Mouse (Mus musculus): ENCODE data around the gene Eif3a. TPM values are rescaled to one million over a fixed set of nuclear protein-coding genes. Genes with fewer than 3 reads are reported as not detected.

Gene Eif3a
- 37.3 and 51.9 TPM in 2 replicates for polyA plus RNA-seq (2012; rRNA removed)

DNA sequence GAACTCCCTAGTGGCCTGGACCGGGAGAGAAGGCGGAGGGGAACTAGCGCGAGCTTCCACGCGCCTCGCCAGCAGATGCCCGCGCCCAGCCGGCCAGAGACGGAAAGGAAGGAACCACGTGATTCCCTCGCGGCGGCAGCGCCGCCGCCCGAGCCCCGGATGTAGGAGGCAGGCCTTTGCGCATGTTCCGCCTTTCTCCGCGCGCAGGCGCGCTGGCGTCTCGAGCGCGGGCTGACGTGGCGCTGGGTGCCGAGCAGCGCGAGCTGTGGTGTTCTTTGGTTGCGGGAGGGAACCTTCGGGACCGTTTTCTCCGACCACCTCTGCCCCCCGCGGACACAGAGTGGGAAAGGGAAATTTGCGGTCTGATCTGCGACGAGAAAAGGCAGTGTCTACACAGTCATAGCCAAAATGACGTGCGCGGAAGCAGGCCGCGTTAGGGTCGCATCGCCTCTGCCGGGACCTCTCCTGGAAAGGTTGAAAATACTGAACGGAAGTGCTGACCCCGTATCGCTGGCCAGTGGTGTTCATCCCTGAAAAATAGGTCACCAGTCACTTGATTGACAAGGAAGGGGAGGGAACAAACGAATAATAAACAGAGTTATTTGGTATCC, at the start of gene Eif3a:
Eif3a (minus strand) TSS at position 108 of the 611 bp plus-strand sequence.
- TF ChIP-seq CTCF (IDR thresholded peaks at IDR 0.05; ENCODE audit: control insufficient read depth, insufficient read depth, insufficient replicate concordance, low read depth, low read length) (no peak), POLR2A (IDR thresholded peaks at IDR 0.05; ENCODE audit: control insufficient read depth, low read depth, low read length) (peak; percentile 99)
- H3K4me3 ChIP-seq (ENCODE audit: control insufficient read depth, low read depth, low read length), result peak within 1 kb of the TSS; percentile 100
- H3K27ac ChIP-seq (ENCODE audit: control insufficient read depth, insufficient read depth, low read depth, low read length), result peak within 1 kb of the TSS; percentile 100
- no peaks in the 10 kb centered on the region; the same call in 1 of the 2 replicates for H3K4me1 ChIP-seq (ENCODE audit: control insufficient read depth, insufficient read depth, low read length)
- no peaks in the 10 kb centered on the region for H3K36me3 ChIP-seq (ENCODE audit: control insufficient read depth, insufficient read depth, low read length)
- H3K27me3 ChIP-seq (ENCODE audit: control insufficient read depth, insufficient read depth, low read length), result no peaks in the 10 kb centered on the region

DNA sequence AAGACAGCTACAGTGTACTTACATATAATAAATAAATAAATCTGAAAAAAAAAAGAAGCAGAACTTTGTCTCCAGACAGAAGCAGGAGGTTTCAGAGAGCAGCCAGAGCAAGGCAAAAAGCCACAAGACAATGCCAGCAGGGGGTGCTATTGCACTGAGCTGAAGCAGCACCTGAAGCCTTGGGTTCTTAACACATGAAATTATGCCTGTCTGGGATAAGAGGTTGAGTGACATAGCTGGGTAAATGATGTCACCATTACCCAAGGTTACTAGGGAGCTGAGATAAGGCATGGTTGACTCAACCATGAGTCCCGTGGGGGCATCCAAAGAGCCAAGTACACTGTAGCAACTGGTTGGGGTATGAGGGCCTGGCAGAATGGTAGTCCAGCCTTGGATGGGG, 47.3 kb upstream of the Eif3a start:
- Histone ChIP-seq H3K27me3 (ENCODE audit: control insufficient read depth, insufficient read depth, low read length) (no peaks in the 10 kb centered on the region), H3K4me1 (ENCODE audit: control insufficient read depth, insufficient read depth, low read length) (no peaks in the 10 kb centered on the region), H3K4me3 (ENCODE audit: control insufficient read depth, low read depth, low read length) (no peak overlapping the region), H3K36me3 (ENCODE audit: control insufficient read depth, insufficient read depth, low read length) (no peaks in the 10 kb centered on the region), H3K27ac (ENCODE audit: control insufficient read depth, insufficient read depth, low read depth, low read length) (no peak overlapping the region)
- TF ChIP-seq CTCF (IDR thresholded peaks at IDR 0.05; ENCODE audit: control insufficient read depth, insufficient read depth, insufficient replicate concordance, low read depth, low read length), result peak; percentile 55; the same call in 1 of the 2 replicates
- TF ChIP-seq POLR2A (IDR thresholded peaks at IDR 0.05; ENCODE audit: control insufficient read depth, low read depth, low read length), result no peak

DNA sequence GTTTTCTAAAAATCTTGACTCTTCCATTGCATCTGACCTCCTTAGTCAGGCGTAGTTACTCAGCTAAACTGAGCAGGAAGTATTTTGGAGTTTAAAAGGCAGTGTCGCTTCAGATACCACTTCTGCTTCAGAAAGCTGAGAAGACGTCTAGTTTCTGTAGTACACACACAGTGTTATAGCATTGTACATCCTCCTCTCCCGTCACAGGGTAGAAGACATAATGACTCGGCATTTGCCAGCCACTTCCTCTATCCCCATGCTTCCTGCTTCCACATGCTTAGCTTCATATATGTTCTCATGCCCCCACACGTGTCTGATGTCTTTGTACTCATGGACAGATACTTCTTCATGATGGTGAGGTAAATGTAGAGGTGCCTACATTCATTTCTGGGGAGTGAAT, 28.2 kb upstream of the Eif3a start:
- Histone ChIP-seq H3K27ac (ENCODE audit: control insufficient read depth, insufficient read depth, low read depth, low read length) (no peak overlapping the region), H3K4me3 (ENCODE audit: control insufficient read depth, low read depth, low read length) (no peak overlapping the region), H3K36me3 (ENCODE audit: control insufficient read depth, insufficient read depth, low read length) (peaks cover 1% of the 10 kb centered on the region), H3K4me1 (ENCODE audit: control insufficient read depth, insufficient read depth, low read length) (no peaks in the 10 kb centered on the region), H3K27me3 (ENCODE audit: control insufficient read depth, insufficient read depth, low read length) (no peaks in the 10 kb centered on the region)
- TF ChIP-seq CTCF (IDR thresholded peaks at IDR 0.05; ENCODE audit: control insufficient read depth, insufficient read depth, insufficient replicate concordance, low read depth, low read length) (no peak), POLR2A (IDR thresholded peaks at IDR 0.05; ENCODE audit: control insufficient read depth, low read depth, low read length) (no peak)

DNA sequence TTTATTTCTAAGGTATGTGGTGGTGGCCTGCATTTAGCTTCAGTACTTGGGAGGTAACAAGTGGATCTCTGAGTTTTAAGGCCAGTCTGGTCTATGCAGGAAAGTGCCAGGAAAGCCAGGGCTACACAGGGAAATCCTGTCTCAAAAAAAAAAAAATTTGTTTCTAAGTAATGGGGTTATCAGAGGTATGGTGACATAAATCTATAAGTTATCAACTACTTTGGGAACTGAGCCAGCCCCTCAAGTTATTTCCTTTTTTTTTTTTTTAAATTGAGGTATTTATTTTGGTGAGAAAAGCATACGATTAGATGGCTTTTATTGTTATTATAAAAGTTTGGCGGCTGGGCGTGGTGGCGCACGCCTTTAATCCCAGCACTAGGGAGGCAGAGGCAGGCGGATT, 22.7 kb upstream of the Eif3a start:
- Histone ChIP-seq H3K4me3 (ENCODE audit: control insufficient read depth, low read depth, low read length) (no peak overlapping the region), H3K4me1 (ENCODE audit: control insufficient read depth, insufficient read depth, low read length) (peaks cover 6% of the 10 kb centered on the region), H3K36me3 (ENCODE audit: control insufficient read depth, insufficient read depth, low read length) (peaks cover 1% of the 10 kb centered on the region), H3K27ac (ENCODE audit: control insufficient read depth, insufficient read depth, low read depth, low read length) (no peak overlapping the region), H3K27me3 (ENCODE audit: control insufficient read depth, insufficient read depth, low read length) (no peaks in the 10 kb centered on the region)
- TF ChIP-seq CTCF (IDR thresholded peaks at IDR 0.05; ENCODE audit: control insufficient read depth, insufficient read depth, insufficient replicate concordance, low read depth, low read length) (no peak), POLR2A (IDR thresholded peaks at IDR 0.05; ENCODE audit: control insufficient read depth, low read depth, low read length) (no peak)

DNA sequence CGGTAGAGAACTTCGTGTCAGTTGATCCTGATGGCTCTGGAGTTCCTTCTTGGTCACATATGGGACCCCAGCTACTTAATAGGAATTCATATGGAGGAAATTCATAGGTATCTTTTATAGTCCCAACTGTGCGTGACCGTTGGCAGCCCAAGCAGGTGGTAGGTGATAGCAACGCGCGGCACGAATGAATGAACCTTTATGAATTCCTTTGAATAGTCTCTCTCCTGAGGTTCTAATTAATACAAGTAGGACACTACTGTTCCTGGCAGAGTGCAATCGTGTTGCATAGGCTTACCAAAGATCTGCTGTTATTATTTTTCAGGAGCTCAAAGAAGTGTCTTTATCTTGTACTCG, 21.6 kb upstream of the Eif3a start:
- no peaks in the 10 kb centered on the region for H3K36me3 ChIP-seq (ENCODE audit: control insufficient read depth, insufficient read depth, low read length)
- peaks cover 6% of the 10 kb centered on the region for H3K4me1 ChIP-seq (ENCODE audit: control insufficient read depth, insufficient read depth, low read length)
- H3K27me3 ChIP-seq (ENCODE audit: control insufficient read depth, insufficient read depth, low read length), result no peaks in the 10 kb centered on the region
- peak overlapping the region; percentile 92 for H3K4me3 ChIP-seq (ENCODE audit: control insufficient read depth, low read depth, low read length)
- peak overlapping the region; percentile 90 for H3K27ac ChIP-seq (ENCODE audit: control insufficient read depth, insufficient read depth, low read depth, low read length)
- no peak for TF ChIP-seq CTCF (IDR thresholded peaks at IDR 0.05; ENCODE audit: control insufficient read depth, insufficient read depth, insufficient replicate concordance, low read depth, low read length)

DNA sequence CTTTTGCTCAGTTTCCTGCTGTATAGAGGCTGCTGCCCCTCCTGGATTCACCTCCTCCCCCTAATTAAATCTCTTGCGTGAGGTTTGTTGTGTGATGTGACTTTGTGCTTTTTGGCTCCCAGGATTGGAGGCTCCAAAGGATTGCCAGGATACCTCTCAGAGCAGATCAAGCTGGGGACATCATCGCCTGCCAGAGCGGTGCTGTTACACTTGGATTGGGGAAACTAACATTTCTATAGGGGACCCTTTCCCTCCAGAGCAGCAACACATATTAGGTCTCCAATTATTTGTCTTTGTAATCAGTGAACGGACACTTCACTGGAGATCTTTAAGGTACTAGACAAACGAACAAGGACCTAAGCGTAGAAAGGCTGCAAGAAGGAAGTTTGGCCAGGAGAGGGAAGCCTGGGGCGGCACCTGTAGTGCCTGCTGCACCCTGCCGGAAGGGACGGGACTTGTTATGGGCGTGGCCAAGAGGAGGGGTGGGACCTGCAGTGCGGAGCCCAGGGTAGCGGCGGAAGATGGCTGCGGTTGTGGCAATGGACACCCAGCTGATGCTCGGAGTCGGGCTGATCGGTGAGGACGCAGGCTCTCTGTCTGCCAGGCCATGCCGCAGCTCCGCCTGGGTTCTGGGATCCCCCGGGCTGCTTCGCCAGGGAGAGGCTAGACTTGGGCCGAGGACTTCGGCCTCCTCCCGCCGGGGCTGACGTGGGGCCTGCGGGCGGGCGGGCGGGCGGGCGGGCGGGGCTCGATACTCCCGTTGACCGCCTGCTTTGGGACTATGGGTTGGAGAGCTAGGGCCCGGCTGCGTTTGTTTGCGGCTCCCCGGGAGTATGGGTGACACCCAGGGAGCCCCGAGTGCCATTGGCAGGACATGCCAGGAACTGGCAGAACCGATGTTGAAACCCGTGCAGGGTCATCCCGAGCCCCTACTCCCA, 20.9 kb upstream of the Eif3a start, which contains the start of gene Fam45a:
Fam45a (plus strand) TSS at position 488 of the 938 bp plus-strand sequence.
- Histone ChIP-seq H3K4me1 (ENCODE audit: control insufficient read depth, insufficient read depth, low read length) (peaks cover 6% of the 10 kb centered on the region), H3K27ac (ENCODE audit: control insufficient read depth, insufficient read depth, low read depth, low read length) (peak within 1 kb of the TSS; percentile 90), H3K4me3 (ENCODE audit: control insufficient read depth, low read depth, low read length) (peak within 1 kb of the TSS; percentile 92), H3K36me3 (ENCODE audit: control insufficient read depth, insufficient read depth, low read length) (no peaks in the 10 kb centered on the region), H3K27me3 (ENCODE audit: control insufficient read depth, insufficient read depth, low read length) (no peaks in the 10 kb centered on the region)
- peak; percentile 94 for TF ChIP-seq POLR2A (IDR thresholded peaks at IDR 0.05; ENCODE audit: control insufficient read depth, low read depth, low read length)
- peak; percentile 68; the same call in 1 of the 2 replicates for TF ChIP-seq CTCF (IDR thresholded peaks at IDR 0.05; ENCODE audit: control insufficient read depth, insufficient read depth, insufficient replicate concordance, low read depth, low read length)

DNA sequence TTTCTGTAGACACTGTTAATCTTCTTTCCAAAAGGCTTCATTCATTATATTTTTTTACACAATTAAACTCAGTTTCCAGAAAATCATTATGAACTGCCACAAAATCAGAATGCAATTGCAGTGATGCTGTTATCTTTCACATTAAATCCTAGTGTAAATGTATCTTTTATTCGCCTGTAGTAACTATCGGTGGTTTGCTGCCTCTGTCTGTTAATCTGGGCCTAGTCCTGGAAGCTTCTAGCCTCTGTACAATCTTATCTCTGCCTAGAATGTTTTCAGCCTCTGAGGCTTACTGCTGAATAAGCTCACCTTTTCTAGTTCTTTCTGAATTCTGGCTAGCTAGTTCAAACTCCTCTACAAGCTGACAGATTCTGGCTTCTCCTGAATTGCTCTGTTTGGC, 19.5 kb upstream of the Eif3a start:
- Histone ChIP-seq H3K4me3 (ENCODE audit: control insufficient read depth, low read depth, low read length) (no peak overlapping the region), H3K4me1 (ENCODE audit: control insufficient read depth, insufficient read depth, low read length) (peaks cover 6% of the 10 kb centered on the region), H3K27me3 (ENCODE audit: control insufficient read depth, insufficient read depth, low read length) (no peaks in the 10 kb centered on the region), H3K27ac (ENCODE audit: control insufficient read depth, insufficient read depth, low read depth, low read length) (no peak overlapping the region), H3K36me3 (ENCODE audit: control insufficient read depth, insufficient read depth, low read length) (no peaks in the 10 kb centered on the region)
- TF ChIP-seq POLR2A (IDR thresholded peaks at IDR 0.05; ENCODE audit: control insufficient read depth, low read depth, low read length) (no peak), CTCF (IDR thresholded peaks at IDR 0.05; ENCODE audit: control insufficient read depth, insufficient read depth, insufficient replicate concordance, low read depth, low read length) (no peak)
